Comparison of ENCODE assay signal across 25 mouse cellular contexts in genomic region chr10:112409525-112409924, GRCm38 (mm10).
"Had no signal": no experiment of that assay in that cellular context is flagged by ENCODE, and none has a peak within 500 bp of the region (broad histone marks: within the 10 kb centered on the region; RNA-seq: fewer than 3 reads in every experiment).

No protein-coding gene starts in this region.

- H3K9ac ChIP-seq: embryonic facial prominence, embryonic 12.5 days; embryonic facial prominence, embryonic 13.5 days; embryonic facial prominence, embryonic 15.5 days; forebrain, embryonic 12.5 days; forebrain, embryonic 13.5 days; forebrain, embryonic 15.5 days; forebrain, postnatal 0 days had no signal

- H3K36me3 ChIP-seq: embryonic facial prominence, embryonic 10.5 days; embryonic facial prominence, embryonic 12.5 days; embryonic facial prominence, embryonic 13.5 days; embryonic facial prominence, embryonic 15.5 days; forebrain, embryonic 10.5 days; forebrain, embryonic 12.5 days; forebrain, embryonic 15.5 days had no signal

- H3K9me3 ChIP-seq: embryonic facial prominence, embryonic 10.5 days; embryonic facial prominence, embryonic 12.5 days; embryonic facial prominence, embryonic 13.5 days; embryonic facial prominence, embryonic 15.5 days; forebrain, embryonic 10.5 days; forebrain, embryonic 12.5 days; forebrain, embryonic 13.5 days; forebrain, embryonic 15.5 days had no signal

- H3K27me3 ChIP-seq: embryonic facial prominence, embryonic 12.5 days; embryonic facial prominence, embryonic 13.5 days; embryonic facial prominence, embryonic 15.5 days; forebrain, embryonic 12.5 days; forebrain, embryonic 13.5 days; forebrain, embryonic 15.5 days had no signal

- H3K4me1 ChIP-seq: embryonic facial prominence, embryonic 10.5 days; embryonic facial prominence, embryonic 12.5 days; embryonic facial prominence, embryonic 13.5 days; embryonic facial prominence, embryonic 15.5 days; forebrain, embryonic 10.5 days; forebrain, embryonic 12.5 days; forebrain, embryonic 13.5 days; forebrain, embryonic 15.5 days had no signal

- DNase-seq: cerebellum, adult 9-10 months; cerebellum, adult 9-11 months; cerebellum, postnatal 10 days; cerebellum, postnatal 14 days; cerebellum, postnatal 25 days; cerebellum, postnatal 36 days; embryo, embryonic 11 days; forebrain, postnatal 0 days; gastrocnemius, adult 2 months; gastrocnemius, postnatal 10 days; gastrocnemius, postnatal 14 days; gastrocnemius, postnatal 25 days; gastrocnemius, postnatal 36 days; heart, adult 11 months; heart, adult 18-20 months; heart, adult 2 months had no signal

- H3K4me2 ChIP-seq: embryonic facial prominence, embryonic 12.5 days; embryonic facial prominence, embryonic 13.5 days; embryonic facial prominence, embryonic 15.5 days; forebrain, embryonic 12.5 days; forebrain, embryonic 13.5 days; forebrain, embryonic 15.5 days had no signal

- H3K27ac ChIP-seq: embryonic facial prominence, embryonic 10.5 days; embryonic facial prominence, embryonic 12.5 days; embryonic facial prominence, embryonic 13.5 days; embryonic facial prominence, embryonic 15.5 days; forebrain, embryonic 10.5 days; forebrain, embryonic 12.5 days; forebrain, embryonic 13.5 days; forebrain, embryonic 15.5 days; gastrocnemius, adult 2 months; heart, adult 2 months had no signal

- H3K4me3 ChIP-seq: embryonic facial prominence, embryonic 10.5 days; embryonic facial prominence, embryonic 12.5 days; embryonic facial prominence, embryonic 13.5 days; embryonic facial prominence, embryonic 15.5 days; erythroblast, embryonic 14.5 days; forebrain, embryonic 10.5 days; forebrain, embryonic 12.5 days; forebrain, embryonic 13.5 days; forebrain, embryonic 15.5 days; gastrocnemius, adult 2 months; heart, adult 2 months had no signal
